Mouse (Mus musculus): ENCODE measurements around the gene Strap.

- TF ChIP-seq CTCF (IDR thresholded peaks at IDR 0.05; ENCODE audit: borderline replicate concordance, insufficient read depth, low read length) = no peak
- no peak for TF ChIP-seq POLR2A (IDR thresholded peaks at IDR 0.05; ENCODE audit: low read depth, low read length)
Observed at GRCm38 (mm10) chr6:137694310-137694709, 40.6 kb upstream of the Strap start.

Data from embryonic fibroblast, embryonic 13.5 days (primary cell).